Mouse (Mus musculus): ENCODE measurements around the gene Vmn2r70. TPM values are rescaled to one million over a fixed set of nuclear protein-coding genes. Genes with fewer than 3 reads are reported as not detected.

Vmn2r70 gene
- not detected for polyA plus RNA-seq (2014; fragmentation: Illumina TruSeq; extraction: RNeasy Lipid Tissue Mini Kit (QIAGEN cat#74804); ENCODE audit: low read depth, low replicate concordance)

DNA sequence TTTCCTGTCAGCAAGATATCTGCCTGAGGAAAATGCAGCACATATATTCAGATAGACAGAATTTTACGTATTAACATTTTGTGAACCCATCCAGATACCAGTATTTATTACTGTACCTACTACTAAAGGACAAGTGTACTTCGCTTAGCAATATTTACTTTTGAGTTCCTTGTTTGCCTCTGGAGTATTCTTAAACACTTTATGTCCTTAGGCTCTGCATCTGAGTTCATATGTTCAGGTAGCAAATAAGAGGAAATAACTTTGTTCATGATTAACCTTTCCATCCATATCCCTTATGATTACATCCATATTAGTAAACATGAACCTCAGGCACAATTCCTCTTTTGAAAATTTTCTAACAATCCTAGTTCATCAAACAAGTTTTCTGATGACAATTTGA, at the start of gene Vmn2r70:
Vmn2r70 (minus strand) TSS at position 101 of the 400 bp plus-strand sequence.

DNA sequence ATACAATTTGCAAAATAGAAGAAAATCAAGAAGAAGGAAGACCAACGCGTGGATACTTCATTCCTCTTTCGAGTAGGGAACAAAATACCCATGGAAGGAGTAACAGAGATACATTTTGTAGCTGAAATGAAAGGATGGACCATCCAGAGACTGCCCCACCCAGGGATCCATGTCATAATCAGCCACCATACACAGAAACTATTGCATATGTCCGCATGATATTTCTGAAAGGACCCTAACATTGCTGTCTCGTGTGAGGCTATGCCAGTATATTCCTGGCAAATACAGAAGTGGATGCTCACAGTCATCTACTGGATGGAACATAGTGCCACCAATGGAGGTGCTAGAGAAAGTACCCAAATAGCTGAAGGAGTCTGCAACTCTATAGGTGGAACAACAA, 6.2 kb downstream of the Vmn2r70 start, which contains the start of gene Vmn2r71:
Vmn2r71 (plus strand) TSS at position 301 of the 400 bp plus-strand sequence.

Other genes with a start within 250 kb of the Vmn2r70 start
- gene Vmn2r69, start 153.3 kb downstream of the Vmn2r70 start, polyA plus RNA-seq (2014; fragmentation: Illumina TruSeq; extraction: RNeasy Lipid Tissue Mini Kit (QIAGEN cat#74804); ENCODE audit: low read depth, low replicate concordance), result not detected
- not detected for gene Vmn2r71, start 6.1 kb downstream of the Vmn2r70 start, polyA plus RNA-seq (2014; fragmentation: Illumina TruSeq; extraction: RNeasy Lipid Tissue Mini Kit (QIAGEN cat#74804); ENCODE audit: low read depth, low replicate concordance)
- gene Vmn2r72, start 185.9 kb upstream of the Vmn2r70 start, polyA plus RNA-seq (2014; fragmentation: Illumina TruSeq; extraction: RNeasy Lipid Tissue Mini Kit (QIAGEN cat#74804); ENCODE audit: low read depth, low replicate concordance), result not detected

All from liver, adult 10 weeks (tissue).